Mouse (Mus musculus) cerebellum, adult 9-11 months (tissue): ENCODE data around the gene Plagl1.
A peak's percentile ranks its signal among the peaks of the same experiment; 100 is the strongest.

Experiments used
- DNase-seq: peaks from one replicate; pipeline ENCODE4 v3.0.0; 2022

The Plagl1 gene

GRCm38 (mm10) chr10:13135751-13136150, 75.4 kb downstream of the Plagl1 start:
- no peak for DNase-seq

GRCm38 (mm10) chr10:13137906-13138305, 77.6 kb downstream of the Plagl1 start:
- DNase-seq, result no peak

DNA sequence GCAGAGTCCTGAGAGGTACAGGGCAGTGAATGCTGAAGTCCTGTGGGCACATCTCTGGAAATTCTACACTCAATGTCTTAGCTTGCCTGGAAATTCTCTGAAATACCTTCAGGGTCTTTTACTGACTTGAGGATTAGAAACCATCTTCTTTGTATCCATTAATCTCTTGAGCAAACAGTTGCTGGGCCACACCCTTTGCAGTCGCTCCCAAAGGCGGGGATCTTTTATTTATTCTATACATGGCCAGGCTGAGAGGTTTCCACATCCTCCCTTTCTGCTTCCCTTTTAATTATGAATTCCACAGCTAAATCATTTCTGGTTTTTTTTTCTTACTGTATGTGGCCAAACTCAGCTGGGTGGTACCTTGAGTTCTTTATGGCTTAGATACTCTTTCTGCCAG, 80.1 kb downstream of the Plagl1 start:
- DNase-seq, result no peak

DNA sequence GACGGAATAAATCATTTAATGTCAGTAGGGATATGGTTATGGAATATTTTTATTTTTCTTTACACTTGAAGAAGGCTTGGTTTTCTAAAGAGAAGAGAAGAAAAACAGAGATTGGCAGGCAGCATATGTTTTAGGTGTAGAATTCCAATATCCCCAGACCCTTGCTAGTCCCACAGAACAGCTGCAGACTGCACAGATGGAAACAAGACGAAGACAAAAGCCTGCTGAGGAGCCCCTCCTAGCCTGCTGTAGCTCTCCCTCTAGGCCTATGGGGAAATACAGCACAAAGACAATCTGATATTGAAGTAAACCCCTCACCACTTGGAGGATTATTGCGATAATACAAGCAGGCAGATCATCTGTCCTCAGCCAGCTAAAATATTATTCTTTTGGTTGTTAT, 90.1 kb downstream of the Plagl1 start:
- no peak for DNase-seq

GRCm38 (mm10) chr10:13151353-13151752, 91.0 kb downstream of the Plagl1 start:
- DNase-seq, result peak; percentile 20

GRCm38 (mm10) chr10:13152811-13153364, 92.6 kb downstream of the Plagl1 start:
- no peak for DNase-seq

DNA sequence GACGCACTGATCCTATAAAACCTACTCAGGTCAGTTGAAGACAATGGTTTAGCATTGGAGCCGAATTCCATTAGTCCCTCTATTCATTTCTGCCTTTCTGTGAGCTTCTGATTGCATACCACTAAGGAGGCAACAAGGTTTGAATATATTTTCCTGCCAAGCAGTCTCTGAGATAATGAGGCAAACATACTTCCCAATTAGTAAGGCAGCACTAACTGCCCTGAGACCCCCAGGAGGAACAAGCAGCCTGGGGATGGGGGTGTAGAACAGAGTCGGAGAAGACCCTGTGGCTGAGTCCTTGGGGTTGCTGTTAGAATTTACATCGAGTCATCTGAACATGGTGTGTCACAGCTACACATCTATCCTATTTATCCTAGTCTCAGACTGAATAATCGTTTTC, 95.1 kb downstream of the Plagl1 start:
- no peak for DNase-seq

DNA sequence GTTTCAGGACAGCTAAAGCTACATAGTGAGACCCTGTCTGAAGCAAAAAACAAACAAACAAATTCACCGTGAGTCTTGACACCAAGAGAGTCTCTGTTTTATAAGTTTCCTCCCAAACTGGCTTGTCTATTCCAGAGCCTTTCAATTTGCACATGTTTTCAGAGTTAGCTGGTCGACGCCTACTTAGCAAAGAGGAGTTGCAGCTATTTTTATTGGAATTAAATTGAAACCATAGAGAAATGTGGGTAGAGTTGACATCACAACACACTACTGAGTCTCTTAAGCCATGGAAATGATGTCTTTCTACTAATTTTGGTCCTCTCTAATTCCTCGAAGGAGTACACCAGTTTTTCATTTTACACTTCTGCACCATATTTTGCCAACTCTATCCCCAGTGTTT, 100.6 kb downstream of the Plagl1 start:
- no peak for DNase-seq

DNA sequence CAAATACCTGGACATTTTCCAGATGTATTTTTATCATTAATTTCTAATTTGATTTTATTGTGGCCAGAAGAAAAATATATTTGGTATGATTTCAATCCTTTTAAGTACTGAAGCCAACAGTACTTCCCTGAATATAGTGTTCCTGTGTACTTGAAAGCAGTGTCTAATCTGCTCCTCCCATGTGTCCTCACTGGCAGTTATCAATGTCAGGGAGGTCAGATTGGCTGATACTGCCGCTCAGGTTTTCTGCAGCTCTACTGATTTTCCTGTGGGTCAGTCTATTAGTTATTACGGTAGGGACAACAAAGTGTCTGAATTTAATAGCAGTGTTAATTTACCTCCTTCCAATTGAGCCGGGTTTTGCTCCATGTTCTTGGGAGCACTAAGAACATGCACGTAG, 101.7 kb downstream of the Plagl1 start:
- DNase-seq, result no peak

DNA sequence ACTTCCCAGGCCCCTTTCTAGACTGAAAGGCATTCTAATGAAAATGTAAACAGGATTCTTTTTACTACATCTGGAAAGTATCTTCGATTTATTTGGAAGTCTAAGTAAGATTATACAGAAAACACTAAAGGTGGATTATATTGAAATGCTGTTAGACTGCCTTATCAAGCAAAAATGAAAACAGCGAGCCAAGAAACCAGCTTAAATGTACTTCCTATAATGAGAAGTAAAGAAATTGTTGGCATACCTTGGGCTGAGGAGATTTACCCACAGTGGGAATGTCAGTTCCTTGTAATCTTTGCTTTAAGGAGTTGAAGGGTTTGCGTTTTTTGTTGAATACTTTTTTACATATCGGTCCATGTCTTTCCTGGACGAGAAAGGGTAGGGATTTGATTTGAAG, 108.2 kb downstream of the Plagl1 start:
- no peak for DNase-seq

- DNase-seq, result no peak
Observed at GRCm38 (mm10) chr10:13170739-13171448, 110.6 kb downstream of the Plagl1 start.

GRCm38 (mm10) chr10:13171461-13171860, 111.2 kb downstream of the Plagl1 start:
- no peak for DNase-seq

DNA sequence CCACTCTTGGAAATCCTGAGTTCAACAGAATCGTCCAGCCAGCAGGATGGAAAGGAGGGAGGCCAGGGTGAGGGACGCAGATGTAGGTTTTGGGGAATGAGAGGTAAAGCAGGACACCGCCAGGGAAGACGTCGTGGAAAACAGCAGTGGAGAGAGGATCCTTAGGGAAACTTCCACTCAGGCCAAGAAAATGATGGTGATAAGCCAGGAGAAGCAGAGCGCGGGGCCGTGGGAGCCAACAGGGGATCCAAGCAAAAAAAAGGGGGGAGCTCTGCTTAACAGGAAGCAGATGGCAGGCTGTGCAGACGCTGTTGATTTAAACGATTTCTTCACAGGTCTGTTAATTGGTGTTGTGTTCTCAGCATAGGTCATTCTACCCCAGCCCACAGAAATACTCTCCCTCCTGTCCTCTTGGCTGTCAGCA, 112.5 kb downstream of the Plagl1 start:
- DNase-seq, result no peak

- no peak for DNase-seq
Observed at GRCm38 (mm10) chr10:13175866-13176265, 115.6 kb downstream of the Plagl1 start.

DNA sequence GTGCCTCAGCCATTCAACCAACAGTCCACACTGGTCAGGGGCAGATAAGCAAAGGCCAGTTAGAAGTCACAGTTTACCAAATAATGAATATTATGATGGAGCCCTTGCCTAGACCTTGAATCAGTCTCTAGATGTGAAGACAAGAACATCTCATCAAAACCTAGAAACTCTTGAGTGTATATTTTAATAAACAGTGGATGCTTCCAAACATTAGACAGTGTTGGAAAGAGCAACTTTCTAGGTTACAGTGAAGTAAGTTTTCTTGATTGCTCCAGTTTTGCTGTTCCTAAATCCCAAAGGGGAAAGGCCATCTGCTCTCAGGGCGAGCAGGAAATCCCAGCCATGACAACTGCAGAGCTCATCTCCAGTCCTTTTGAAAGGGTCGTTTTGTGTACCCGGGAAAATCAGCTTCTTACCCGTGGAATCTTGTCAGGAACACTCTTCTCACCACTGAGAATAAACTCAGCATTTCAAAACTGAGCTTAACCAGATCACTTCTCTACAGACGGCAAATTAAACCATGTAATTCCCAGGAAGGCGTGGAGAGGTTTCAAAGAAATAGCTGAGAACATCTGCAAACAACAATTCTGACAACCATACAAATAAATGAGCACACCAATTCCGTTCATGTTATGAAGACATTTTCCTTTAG, 117.8 kb downstream of the Plagl1 start, which contains the start of gene Zc2hc1b:
Zc2hc1b (minus strand) TSS at position 51 of the 652 bp plus-strand sequence.
- no peak for DNase-seq

- no peak for DNase-seq
Observed at GRCm38 (mm10) chr10:13180211-13180610, 119.9 kb downstream of the Plagl1 start.
